Mouse (Mus musculus): ENCODE results near the gene Agtr1a.

GRCm38 (mm10) chr13:30365378-30365777 lies 29.1 kb downstream of the Agtr1a start:
- TF ChIP-seq EP300 (IDR thresholded peaks at IDR 0.05; ENCODE audit: insufficient read depth, low read depth, low read length) (no peak), POLR2A (IDR thresholded peaks at IDR 0.05; ENCODE audit: insufficient read depth, low read length) (no peak)

Measured in ES-Bruce4 (cell line).